Mouse (Mus musculus): ENCODE measurements around the gene Nrp2. TPM values are rescaled to one million over a fixed set of nuclear protein-coding genes. Genes with fewer than 3 reads are reported as not detected.

Nrp2 gene
- polyA plus RNA-seq, 1 experiment from 2014 or later = 28.0 TPM

DNA sequence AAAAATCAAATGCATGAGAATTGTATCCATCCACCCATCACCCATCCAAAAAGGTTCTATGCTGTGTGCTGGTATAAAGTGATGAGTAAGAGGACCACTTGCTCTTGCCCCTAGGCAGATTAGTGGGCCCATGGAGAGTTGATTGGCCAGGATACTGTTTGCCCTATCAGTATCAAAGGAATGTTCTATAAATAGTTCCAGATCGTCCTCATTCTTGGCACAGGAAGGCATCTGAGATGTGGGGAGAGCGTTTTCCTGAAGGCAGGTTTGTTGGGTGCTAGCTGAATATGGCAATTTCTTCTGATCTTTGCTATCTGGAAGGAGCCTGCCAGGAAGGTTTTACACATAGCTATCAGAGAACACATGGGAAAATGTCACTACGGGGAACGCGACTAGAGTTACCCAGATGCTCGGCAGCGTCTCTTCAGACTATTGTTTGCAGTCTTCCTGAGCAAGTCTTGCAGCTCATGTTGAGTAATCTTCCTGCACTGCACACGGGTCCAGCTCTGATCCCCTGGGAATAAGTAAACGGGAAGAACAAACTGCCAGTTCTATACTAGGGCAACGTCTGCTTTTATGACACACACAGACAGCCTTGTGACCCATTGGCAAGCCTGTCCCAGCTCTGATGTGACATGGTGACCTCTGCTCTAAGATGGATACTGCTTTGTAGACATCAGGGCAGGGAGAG is 44.5 kb downstream of the Nrp2 start:
- WGBS = 56% methylated on average over 10 of the region's 10 CpGs
- Histone ChIP-seq H3K4me3 (replicated peaks) (no peak overlapping the region), H3K9ac (no peak overlapping the region), H3K4me1 (peaks cover 11% of the 10 kb centered on the region), H3K27ac (no peak overlapping the region), H3K4me2 (no peak overlapping the region), H3K36me3 (0 out of 2 replicates have a peak, but pooled peaks cover 4% of the 10 kb centered on the region), H3K27me3 (replicated peaks) (no peaks in the 10 kb centered on the region), H3K9me3 (no peaks in the 10 kb centered on the region)
- no peak for ATAC-seq (ENCODE audit: insufficient read depth, low FRiP score, low read depth)

DNA sequence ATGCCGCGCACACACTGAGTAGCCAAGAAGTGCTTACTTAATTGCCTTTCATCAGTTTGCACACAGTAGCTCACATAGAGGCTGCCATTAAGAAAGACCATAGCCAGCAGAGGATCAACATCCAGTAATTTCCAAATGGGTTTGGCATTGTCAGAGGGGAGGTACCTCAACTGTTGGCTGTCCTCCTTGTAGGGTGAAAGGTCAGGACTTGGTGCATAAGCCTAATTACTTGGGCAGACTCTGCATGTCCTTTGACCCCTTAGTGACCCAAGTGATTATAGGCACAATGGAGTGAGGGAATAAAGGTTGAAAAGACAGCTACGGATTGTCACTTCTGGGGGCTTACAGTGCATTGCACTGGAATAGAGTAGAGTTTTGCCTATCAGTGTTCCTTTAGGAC is 45.3 kb downstream of the Nrp2 start:
- H3K4me1 ChIP-seq = peaks cover 11% of the 10 kb centered on the region
- 85% methylated on average over 3 of the region's 3 CpGs for WGBS
- H3K4me3 ChIP-seq (replicated peaks) = no peak overlapping the region
- no peaks in the 10 kb centered on the region for H3K9me3 ChIP-seq
- H3K27me3 ChIP-seq (replicated peaks) = no peaks in the 10 kb centered on the region
- no peak overlapping the region for H3K4me2 ChIP-seq
- H3K36me3 ChIP-seq = 0 out of 2 replicates have a peak, but pooled peaks cover 4% of the 10 kb centered on the region
- H3K27ac ChIP-seq = no peak overlapping the region
- ATAC-seq (ENCODE audit: insufficient read depth, low FRiP score, low read depth) = no peak
- no peak overlapping the region for H3K9ac ChIP-seq

DNA sequence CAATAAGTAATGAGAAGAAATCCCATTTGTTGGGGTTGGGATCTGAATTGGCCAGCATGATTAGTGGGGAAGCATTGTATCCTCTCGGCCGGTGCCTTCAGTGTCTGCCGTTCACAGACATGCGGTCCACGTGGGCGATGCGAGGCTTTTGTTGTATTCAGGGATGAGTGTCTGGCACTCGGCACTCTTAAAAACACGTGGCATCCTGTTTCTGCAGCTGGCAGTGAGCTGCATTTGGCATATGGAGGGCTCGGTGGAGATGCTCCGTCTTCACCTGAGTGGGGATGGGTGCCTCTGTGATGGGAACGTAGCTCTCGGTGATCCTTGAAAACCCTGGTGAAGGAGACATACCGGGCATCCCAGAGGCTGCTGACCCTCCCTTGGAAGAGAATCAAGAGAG is 46.6 kb downstream of the Nrp2 start:
- Histone ChIP-seq H3K4me3 (replicated peaks) (no peak overlapping the region), H3K36me3 (no peaks in the 10 kb centered on the region)

DNA sequence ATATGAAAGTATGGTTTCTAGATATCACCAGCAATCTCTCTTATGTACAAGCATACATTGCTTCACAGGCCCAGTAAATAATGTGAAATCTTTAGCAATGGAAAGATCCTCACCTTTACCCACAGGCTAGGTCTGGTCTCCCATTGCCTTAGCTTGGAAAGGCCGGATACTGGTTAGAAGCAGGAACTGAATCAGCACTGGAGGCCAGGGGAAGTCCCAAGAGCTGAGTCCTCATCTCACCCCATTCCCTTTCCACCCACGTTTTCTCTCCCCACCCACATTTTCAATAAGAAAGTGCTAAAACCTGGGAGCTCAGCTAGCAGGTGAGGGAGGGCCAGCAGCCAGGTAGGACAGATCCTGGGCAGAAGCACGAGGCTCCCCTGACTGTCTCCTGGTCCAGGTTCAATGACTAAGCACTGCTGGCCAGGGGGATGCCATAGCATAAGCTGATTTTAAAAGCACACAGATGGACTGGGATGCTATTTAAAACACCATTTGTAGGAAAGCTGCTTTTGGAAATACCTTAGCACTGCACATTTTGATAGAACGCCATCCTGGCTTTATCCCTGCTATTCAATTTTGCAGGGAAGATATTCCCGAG is 47.4 kb downstream of the Nrp2 start:
- Histone ChIP-seq H3K27me3 (replicated peaks) (no peaks in the 10 kb centered on the region), H3K36me3 (0 out of 2 replicates have a peak, but pooled peaks cover 1% of the 10 kb centered on the region), H3K4me1 (peaks cover 11% of the 10 kb centered on the region), H3K4me2 (no peak overlapping the region), H3K27ac (no peak overlapping the region), H3K4me3 (replicated peaks) (no peak overlapping the region), H3K9me3 (no peaks in the 10 kb centered on the region), H3K9ac (no peak overlapping the region)
- no peak for ATAC-seq (ENCODE audit: insufficient read depth, low FRiP score, low read depth)
- 77% methylated on average over 5 of the region's 5 CpGs for WGBS

More for the DNA sequence above, 46.6 kb downstream of the Nrp2 start:
- ATAC-seq (ENCODE audit: insufficient read depth, low FRiP score, low read depth) = no peak
- no peak overlapping the region for H3K4me2 ChIP-seq
- H3K9me3 ChIP-seq = no peaks in the 10 kb centered on the region
- 86% methylated on average over 14 of the region's 14 CpGs for WGBS
- no peak overlapping the region for H3K9ac ChIP-seq
- H3K27ac ChIP-seq = no peak overlapping the region
- H3K4me1 ChIP-seq = peaks cover 11% of the 10 kb centered on the region
- no peaks in the 10 kb centered on the region for H3K27me3 ChIP-seq (replicated peaks)

DNA sequence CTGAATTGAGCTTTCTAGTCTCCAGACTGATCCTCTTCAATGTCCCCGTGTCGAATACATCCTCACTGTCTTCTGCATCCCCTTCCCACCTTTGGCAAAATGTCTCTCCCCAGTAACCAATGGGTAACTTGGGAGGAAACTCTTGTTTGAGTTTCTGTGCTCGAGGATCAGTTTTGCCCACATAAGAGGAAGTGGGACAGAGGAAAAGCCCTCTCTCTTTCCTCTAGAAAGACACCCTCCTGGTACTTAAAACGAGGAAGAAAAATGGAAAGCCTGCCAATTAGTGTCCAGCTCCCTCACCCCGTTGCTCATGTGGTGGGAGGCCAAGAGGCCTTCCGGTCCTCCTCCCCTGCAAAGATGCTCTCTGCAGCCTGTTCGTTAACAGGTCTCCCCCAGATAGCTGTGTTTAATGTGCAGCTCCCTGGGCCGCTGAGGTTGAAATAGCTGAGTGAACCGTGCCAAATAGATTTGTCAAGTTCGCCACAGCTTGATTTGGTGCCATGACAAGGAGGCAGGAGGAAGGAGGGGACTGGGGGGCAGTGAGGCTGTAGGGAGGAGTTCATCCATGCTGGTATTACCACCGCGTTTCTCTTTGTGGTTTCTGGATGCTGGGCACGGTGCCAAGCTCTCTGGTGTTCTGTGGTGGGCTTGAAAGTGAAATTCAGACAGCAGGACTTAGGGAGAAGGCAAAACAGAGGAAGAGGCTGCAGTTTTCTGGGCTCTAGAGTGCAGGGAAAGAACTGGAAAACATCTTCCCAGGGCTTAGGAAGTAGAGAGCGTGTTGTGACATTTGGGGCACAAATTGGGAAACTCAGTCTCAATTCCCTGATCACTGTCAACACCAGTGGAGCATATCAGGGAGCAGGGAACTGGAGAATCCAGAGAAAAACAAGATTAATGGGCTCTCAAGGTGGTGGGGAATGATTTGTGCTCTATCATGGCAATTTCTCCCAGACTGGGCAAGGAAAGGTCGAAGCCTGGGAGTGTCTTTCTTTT is 48.2 kb downstream of the Nrp2 start:
- peak; percentile 53; the same call in 1 of the 2 replicates for ATAC-seq (ENCODE audit: insufficient read depth, low FRiP score, low read depth)
- H3K4me1 ChIP-seq = peaks cover 11% of the 10 kb centered on the region

DNA sequence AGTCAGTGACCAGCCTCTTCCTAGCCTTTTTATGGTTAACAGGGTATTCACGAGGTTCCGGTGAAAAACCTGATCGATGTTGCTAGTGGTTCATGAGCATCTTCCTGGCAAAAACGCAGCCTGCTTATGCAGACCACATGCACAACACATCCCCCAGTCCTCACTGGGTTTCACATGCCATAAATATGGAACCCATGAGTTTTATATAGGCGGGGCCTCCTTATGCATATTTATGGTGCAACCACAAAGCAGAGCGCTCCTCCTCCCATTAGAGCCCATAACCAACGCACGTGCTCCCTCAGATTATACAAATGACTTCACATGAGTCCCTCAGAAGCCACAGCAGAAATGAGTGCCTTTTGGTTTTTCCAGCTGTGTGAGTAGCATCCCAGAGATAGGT is 49.0 kb downstream of the Nrp2 start:
- Histone ChIP-seq H3K27ac (0 out of 2 replicates have a peak overlapping the region, but pooled peaks have one; percentile 12), H3K36me3 (0 out of 2 replicates have a peak, but pooled peaks cover 3% of the 10 kb centered on the region), H3K9ac (no peak overlapping the region), H3K9me3 (no peaks in the 10 kb centered on the region), H3K27me3 (replicated peaks) (no peaks in the 10 kb centered on the region), H3K4me1 (peaks cover 11% of the 10 kb centered on the region), H3K4me2 (no peak overlapping the region), H3K4me3 (replicated peaks) (no peak overlapping the region)
- 85% methylated on average over 8 of the region's 8 CpGs for WGBS
- ATAC-seq (ENCODE audit: insufficient read depth, low FRiP score, low read depth) = no peak

More for the DNA sequence above, 48.2 kb downstream of the Nrp2 start:
- Histone ChIP-seq H3K27ac (0 out of 2 replicates have a peak overlapping the region, but pooled peaks have one; percentile 12), H3K36me3 (0 out of 2 replicates have a peak, but pooled peaks cover 3% of the 10 kb centered on the region), H3K27me3 (replicated peaks) (no peaks in the 10 kb centered on the region), H3K9me3 (no peaks in the 10 kb centered on the region), H3K4me3 (replicated peaks) (no peak overlapping the region), H3K9ac (no peak overlapping the region), H3K4me2 (no peak overlapping the region)
- WGBS = 33% methylated on average over 15 of the region's 15 CpGs

DNA sequence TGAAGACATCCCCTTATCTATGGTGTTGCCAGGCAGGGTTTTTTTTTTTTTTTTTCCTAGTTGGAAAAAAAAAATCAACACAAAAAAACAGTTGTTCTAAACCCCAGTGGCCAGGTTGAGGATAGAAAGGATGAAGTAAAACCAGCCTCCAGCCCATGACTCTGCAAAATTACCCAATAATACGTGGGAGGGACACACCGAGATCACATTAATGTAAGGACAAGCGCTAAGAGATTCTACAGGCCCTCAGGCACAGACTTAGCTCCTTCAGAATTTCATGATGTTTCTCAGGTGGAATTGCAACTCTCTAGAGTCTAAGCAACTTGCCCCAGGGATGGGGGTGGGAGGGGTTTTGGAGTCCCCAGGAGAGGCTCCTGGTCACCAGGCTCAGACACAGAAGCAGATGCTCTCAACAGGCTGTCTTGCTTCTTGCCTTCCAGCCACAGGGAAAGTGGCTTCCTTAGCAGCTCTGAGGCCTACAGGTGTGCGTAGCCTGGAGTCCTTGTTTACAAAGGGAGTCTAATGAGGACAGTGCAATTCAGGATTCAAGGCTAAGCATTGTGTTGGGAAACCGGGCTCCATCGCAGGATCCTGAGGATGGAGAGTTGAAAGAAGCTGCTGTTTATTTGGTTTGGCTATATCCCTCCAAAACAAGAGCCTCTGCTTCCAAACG is 49.7 kb downstream of the Nrp2 start:
- Histone ChIP-seq H3K36me3 (0 out of 2 replicates have a peak, but pooled peaks cover 3% of the 10 kb centered on the region), H3K27ac (no peak overlapping the region), H3K4me2 (no peak overlapping the region), H3K9me3 (no peaks in the 10 kb centered on the region), H3K27me3 (replicated peaks) (no peaks in the 10 kb centered on the region), H3K4me3 (replicated peaks) (no peak overlapping the region), H3K9ac (no peak overlapping the region), H3K4me1 (peaks cover 11% of the 10 kb centered on the region)
- WGBS = 72% methylated on average over 7 of the region's 7 CpGs
- no peak for ATAC-seq (ENCODE audit: insufficient read depth, low FRiP score, low read depth)

DNA sequence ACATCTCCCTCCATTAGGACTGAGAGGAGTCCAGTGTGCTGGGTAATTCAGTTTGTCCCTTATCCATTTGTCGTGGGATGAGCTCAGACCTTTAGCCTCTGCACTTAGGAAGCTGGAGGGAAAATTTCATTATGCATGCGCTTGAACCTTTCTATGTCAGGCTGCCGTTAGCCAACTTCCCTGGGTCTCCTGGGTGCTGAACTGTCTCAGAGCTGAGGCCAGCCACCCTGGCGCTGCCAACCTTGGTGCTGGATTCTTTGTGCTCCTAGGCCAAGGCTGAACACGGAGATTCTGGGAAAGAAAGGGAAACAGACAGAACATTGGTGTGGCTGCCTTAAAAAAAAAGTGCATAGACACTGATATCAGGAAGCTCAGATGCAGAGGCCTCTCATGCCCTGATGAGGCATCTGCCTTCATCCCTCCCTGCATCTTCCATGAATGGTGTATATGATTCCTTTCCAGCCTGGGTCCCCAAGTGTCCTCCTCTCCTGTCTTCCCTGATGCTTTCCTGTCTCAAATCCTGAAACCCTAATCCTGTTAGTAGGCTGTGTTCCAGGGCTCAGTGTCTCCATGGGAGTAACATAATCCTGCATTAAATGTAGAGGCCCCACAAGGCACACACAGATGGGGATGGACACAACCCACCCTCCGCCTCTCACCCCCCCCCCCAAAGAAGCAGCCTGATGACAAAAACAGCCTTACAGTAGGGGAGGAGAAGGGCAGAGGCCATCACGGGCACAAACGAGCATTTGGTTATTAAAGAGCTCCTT is 51.2 kb downstream of the Nrp2 start:
- H3K27me3 ChIP-seq (replicated peaks) = no peaks in the 10 kb centered on the region
- H3K4me1 ChIP-seq = peaks cover 11% of the 10 kb centered on the region
- H3K27ac ChIP-seq = no peak overlapping the region
- H3K9me3 ChIP-seq = no peaks in the 10 kb centered on the region
- H3K4me3 ChIP-seq (replicated peaks) = no peak overlapping the region
- WGBS = 83% methylated on average over 8 of the region's 8 CpGs
- H3K9ac ChIP-seq = no peak overlapping the region
- H3K4me2 ChIP-seq = no peak overlapping the region
- 0 out of 2 replicates have a peak, but pooled peaks cover 3% of the 10 kb centered on the region for H3K36me3 ChIP-seq
- ATAC-seq (ENCODE audit: insufficient read depth, low FRiP score, low read depth) = no peak

DNA sequence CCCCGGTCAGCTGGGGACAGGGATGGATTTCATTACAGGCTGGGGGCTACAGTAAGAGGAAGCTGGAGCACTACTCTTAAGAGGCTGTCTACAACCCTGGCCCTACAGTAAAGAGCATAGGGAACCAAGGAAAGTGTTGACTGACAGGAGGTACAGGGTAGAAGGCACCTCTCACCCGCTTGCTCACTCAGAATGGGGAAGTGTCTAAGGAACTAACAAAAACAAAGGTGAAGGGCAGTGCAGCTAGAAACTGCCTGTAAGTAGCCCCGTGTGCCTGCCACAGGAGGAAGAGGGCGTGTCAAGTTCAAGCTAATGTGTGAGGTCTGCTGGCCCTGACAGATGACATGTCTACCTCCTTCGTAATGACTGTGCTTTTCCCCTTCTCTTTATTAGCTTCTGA is 57.0 kb downstream of the Nrp2 start:
- 0 out of 2 replicates have a peak, but pooled peaks cover 6% of the 10 kb centered on the region for H3K36me3 ChIP-seq
- H3K27ac ChIP-seq = no peak overlapping the region
- ATAC-seq (ENCODE audit: insufficient read depth, low FRiP score, low read depth) = no peak
- 36% methylated on average over 5 of the region's 5 CpGs for WGBS
- H3K4me1 ChIP-seq = no peaks in the 10 kb centered on the region
- no peak overlapping the region for H3K4me3 ChIP-seq (replicated peaks)
- no peaks in the 10 kb centered on the region for H3K9me3 ChIP-seq
- no peaks in the 10 kb centered on the region for H3K27me3 ChIP-seq (replicated peaks)
- no peak overlapping the region for H3K9ac ChIP-seq
- no peak overlapping the region for H3K4me2 ChIP-seq

DNA sequence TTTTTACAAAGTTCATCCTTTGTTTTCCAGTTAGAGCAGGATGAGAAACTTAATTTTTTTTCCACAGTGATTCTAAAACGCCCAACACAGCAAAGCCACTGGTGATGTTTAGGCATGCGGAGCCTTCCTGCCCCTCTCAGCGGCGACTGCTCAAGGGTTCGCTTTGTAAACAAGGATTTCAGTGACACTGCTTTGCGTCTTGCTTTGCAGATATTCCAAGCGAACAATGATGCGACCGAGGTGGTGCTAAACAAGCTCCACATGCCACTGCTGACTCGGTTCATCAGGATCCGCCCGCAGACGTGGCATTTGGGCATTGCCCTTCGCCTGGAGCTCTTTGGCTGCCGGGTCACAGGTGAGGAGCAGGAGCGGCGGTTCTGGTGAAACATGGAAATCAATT is 57.5 kb downstream of the Nrp2 start:
- Histone ChIP-seq H3K4me1 (no peaks in the 10 kb centered on the region), H3K9ac (no peak overlapping the region), H3K4me3 (replicated peaks) (no peak overlapping the region), H3K4me2 (no peak overlapping the region), H3K9me3 (no peaks in the 10 kb centered on the region), H3K27me3 (replicated peaks) (no peaks in the 10 kb centered on the region), H3K36me3 (0 out of 2 replicates have a peak, but pooled peaks cover 4% of the 10 kb centered on the region), H3K27ac (no peak overlapping the region)
- WGBS = 68% methylated on average over 17 of the region's 17 CpGs
- no peak for ATAC-seq (ENCODE audit: insufficient read depth, low FRiP score, low read depth)
